Mouse (Mus musculus): ENCODE measurements at regions not wholly inside any gene's neighbourhood (a gene's known extent, or its start where the extent isn't known, plus 50 kb on each side); places are given as distances from the start of the nearest gene placed in this dataset.

DNA sequence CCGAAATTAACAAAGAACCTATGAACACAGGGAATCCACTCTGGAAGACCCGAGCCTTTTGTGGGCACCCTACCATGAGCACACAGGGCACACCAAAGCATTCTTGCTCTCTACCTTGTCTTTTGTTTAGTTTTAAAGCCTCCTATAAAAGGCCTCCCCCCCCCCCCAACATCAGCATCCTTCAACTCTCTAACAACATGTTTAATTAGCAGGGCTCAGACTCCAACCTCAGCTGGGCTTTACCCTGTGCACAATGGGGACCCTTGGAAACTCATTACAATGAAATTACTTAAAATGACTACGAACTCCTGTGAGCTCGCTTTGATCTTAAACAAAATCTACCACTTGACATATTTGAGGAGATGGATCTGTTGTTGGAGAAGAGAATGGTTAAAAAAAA lies 270.1 kb upstream of the Jarid2 start:
- no peak for TF ChIP-seq EP300 (optimal IDR thresholded peaks at IDR 0.05)
- TF ChIP-seq CTCF (IDR thresholded peaks at IDR 0.05; ENCODE audit: low read depth), result no peak

Measured in stomach, postnatal 0 days (tissue).